11 mouse cellular contexts compared by ENCODE assay signal in the genomic region with DNA sequence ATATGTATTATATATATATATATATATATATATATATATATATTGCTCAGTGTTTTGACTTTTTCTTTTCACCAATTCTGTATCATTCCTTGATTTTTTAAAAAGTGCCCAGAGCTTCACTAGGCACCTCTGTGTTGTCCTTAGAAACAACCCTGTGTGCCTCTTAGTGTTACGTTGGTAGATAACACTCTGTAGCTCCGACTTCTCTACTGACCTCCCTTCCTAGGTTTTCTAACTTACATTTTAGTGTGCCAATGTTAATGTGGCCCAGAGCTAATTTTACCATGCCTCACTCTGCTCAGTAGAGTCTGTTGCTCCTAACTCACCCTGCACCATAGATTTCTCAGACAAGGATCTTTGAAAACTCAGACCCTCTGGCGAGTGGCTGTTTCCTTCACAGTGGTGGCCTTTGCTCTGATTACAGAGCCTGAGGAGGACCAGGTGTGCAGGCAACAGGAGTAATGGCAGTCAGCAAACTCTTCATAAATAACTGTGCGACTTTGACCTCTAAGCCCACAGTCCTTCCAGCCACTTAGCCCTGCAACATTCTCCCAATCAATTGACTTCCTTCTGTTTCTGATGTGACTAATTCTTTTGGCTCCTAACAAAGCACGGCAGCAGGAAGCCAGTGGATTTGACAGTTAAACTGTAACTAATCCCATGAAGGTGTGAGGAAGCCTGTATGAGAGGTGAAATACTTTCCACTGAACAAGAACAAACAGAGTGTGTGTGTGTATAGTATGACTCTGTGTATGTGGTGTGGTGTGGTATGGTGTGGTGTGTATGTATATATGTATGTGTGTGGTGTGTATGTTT. TPM values are rescaled to one million over a fixed set of nuclear protein-coding genes. Genes with fewer than 3 reads are reported as not detected.
DNase-seq lines count a peak whose midpoint lies in the region; ATAC-seq and TF ChIP-seq lines count a peak whose summit lies in the region.
"Had no signal": no experiment of that assay in that cellular context is flagged by ENCODE, and none has a peak within 500 bp of the region (broad histone marks: within the 10 kb centered on the region; RNA-seq: fewer than 3 reads in every experiment).

No protein-coding gene starts in this region.

- 38% methylated on average over 5 of the region's 5 CpGs for WGBS in kidney, adult 2 months
- WGBS in liver, embryonic 16.5 days (ENCODE audit: insufficient replicate concordance): 46% methylated on average over 5 of the region's 5 CpGs

- peak overlapping the region; percentile 53 for H3K27ac ChIP-seq in kidney, adult 2 months (ENCODE audit: insufficient read depth, low read depth, low read length)
- peak overlapping the region; percentile 33; the same call in 1 of the 2 replicates for H3K27ac ChIP-seq in liver, embryonic 16.5 days (ENCODE audit: low read length)

- peaks cover 4% of the 10 kb centered on the region; the same call in 1 of the 2 replicates for H3K4me1 ChIP-seq in kidney, adult 2 months (ENCODE audit: control insufficient read depth, insufficient read depth, low read length)
- no peaks in the 10 kb centered on the region for H3K4me1 ChIP-seq in liver, embryonic 16.5 days (ENCODE audit: control insufficient read depth, low read depth, low read length)

- peak; percentile 56 for ATAC-seq in liver, embryonic 16.5 days (ENCODE audit: low read depth)
- no peak for ATAC-seq in megakaryocyte, adult 5-6 weeks (ENCODE audit: poor library complexity, severe bottlenecking)

- no peaks in the 10 kb centered on the region for H3K27me3 ChIP-seq in kidney, adult 2 months (replicated peaks; ENCODE audit: control insufficient read depth, insufficient read depth, low read length)
- H3K27me3 ChIP-seq in liver, embryonic 16.5 days (ENCODE audit: control insufficient read depth, insufficient read depth, low read depth, low read length): no peaks in the 10 kb centered on the region
- H3K27me3 ChIP-seq: megakaryocyte, embryonic 14.5 days had no signal

- H3K4me2 ChIP-seq in liver, embryonic 16.5 days (ENCODE audit: low read depth, low read length): no peak overlapping the region

- no peak overlapping the region for H3K4me3 ChIP-seq in kidney, adult 2 months (ENCODE audit: insufficient read depth, low read depth, low read length)
- H3K4me3 ChIP-seq in liver, embryonic 16.5 days (ENCODE audit: low read depth, low read length): no peak overlapping the region
- H3K4me3 ChIP-seq: megakaryocyte, embryonic 14.5 days had no signal

- TF ChIP-seq CTCF in kidney, adult 2 months (conservative IDR thresholded peaks at IDR 0.05; ENCODE audit: insufficient read depth, insufficient read length, low read depth, low read length): no peak

- no peaks in the 10 kb centered on the region for H3K36me3 ChIP-seq in kidney, adult 2 months (ENCODE audit: control insufficient read depth, insufficient read depth, low read length)
- no peaks in the 10 kb centered on the region for H3K36me3 ChIP-seq in liver, embryonic 16.5 days (ENCODE audit: control insufficient read depth, insufficient read depth)

- H3K9me3 ChIP-seq in liver, embryonic 16.5 days (replicated peaks; ENCODE audit: control insufficient read depth, low read length): no peaks in the 10 kb centered on the region

- H3K9ac ChIP-seq in liver, embryonic 16.5 days (ENCODE audit: low read depth, low read length): no peak overlapping the region

- no peak for TF ChIP-seq POLR2A in kidney, adult 2 months (IDR thresholded peaks at IDR 0.05; ENCODE audit: low read depth, low read length)

- DNase-seq in kidney, adult 18-20 months: peak; percentile 23
- DNase-seq in kidney, postnatal 25 days: no peak
- DNase-seq in forelimb bud, embryonic 11.5 days (ENCODE audit: low read depth, low spot score): peak; percentile 54
- DNase-seq in kidney, adult 2 months: peak; percentile 54
- DNase-seq in spleen, adult 18-20 months: no peak
- no peak for DNase-seq in cerebellum, adult 8-10 months
- DNase-seq: cerebellum, postnatal 36 days; heart, adult 11 months had no signal

RNA-seq across cellular contexts. Expression of gene Actr3, which starts 53.6 kb away (rescaled TPM):
- 38.6 and 55.6 TPM in 2 replicates for polyA plus RNA-seq in kidney, adult 2 months (2012; rRNA removed)
- polyA plus RNA-seq in liver, embryonic 16.5 days (2015; fragmentation: Nextera tagmentation; extraction: Ambion mirVana): 123 and 126 TPM in 2 replicates
- total RNA-seq in megakaryocyte, adult 5-6 weeks (2015): 1,201 and 1,297 TPM in 2 replicates
- total RNA-seq in megakaryocyte, adult 5-6 weeks (2017): 1,894 and 2,105 TPM in 2 replicates

Comparison
In these comparisons a context has a peak if more than half of its experiments do, and no peak if none do; other contexts are left out.
1. DNase-seq: peak in kidney, adult 18-20 months (single experiment), forelimb bud, embryonic 11.5 days (single experiment) and kidney, adult 2 months (single experiment); none in kidney, postnatal 25 days (0 of 2), spleen, adult 18-20 months (0 of 2) and cerebellum, adult 8-10 months (single experiment).